Mouse (Mus musculus) embryonic fibroblast, embryonic 13.5 days (primary cell): ENCODE data around the gene Fbxl18. TPM values are rescaled to one million over a fixed set of nuclear protein-coding genes. Genes with fewer than 3 reads are reported as not detected.
A peak's percentile ranks its signal among the peaks of the same experiment; 100 is the strongest.

ENCODE experiments used
- H3K27ac ChIP-seq: 2 replicates; pipeline ENCODE4 v1.5.1; 2012; ENCODE audit warnings: low read length, control low read depth, inconsistent platforms; ENCODE audit not compliant: insufficient read depth
- H3K4me1 ChIP-seq: 2 replicates; pipeline ENCODE4 v1.6.1; 2011; ENCODE audit warnings: low read length; ENCODE audit not compliant: control insufficient read depth, insufficient read depth
- H3K4me3 ChIP-seq: 2 replicates; pipeline ENCODE4 v1.5.1; 2011; ENCODE audit warnings: mild to moderate bottlenecking, control low read depth, low read length; ENCODE audit not compliant: insufficient read depth
- CTCF ChIP-seq: IDR thresholded peaks from 2 replicates; pipeline ENCODE4 v1.5.1; 2011; ENCODE audit warnings: mild to moderate bottlenecking, control low read depth, low read length, moderate library complexity, borderline replicate concordance; ENCODE audit not compliant: insufficient read depth
- POLR2A ChIP-seq: IDR thresholded peaks from 2 replicates; pipeline ENCODE4 v1.6.1; 2011; ENCODE audit warnings: low read depth, mild to moderate bottlenecking, control low read depth, low read length, moderate library complexity
- polyA plus RNA-seq: library from polyadenylated mRNA; stranded (reverse); fragments of >200 nt; gene quantifications from 2 replicates; pipeline ENCODE4 v1.2.4, GENCODE M21; 2011; ENCODE audit warnings: low read depth; ENCODE audit not compliant: missing spikeins, insufficient read length

Fbxl18 gene
- polyA plus RNA-seq, 1 experiment, result 8.7 TPM

GRCm38 (mm10) chr5:142917402-142917801 lies 22.2 kb upstream of the Fbxl18 start:
- Histone ChIP-seq H3K27ac (no peak overlapping the region), H3K4me3 (no peak overlapping the region), H3K4me1 (peaks cover 7% of the 10 kb centered on the region)
- TF ChIP-seq CTCF (no peak), POLR2A (no peak)

- TF ChIP-seq CTCF (no peak), POLR2A (no peak)
- no peak overlapping the region for H3K4me3 ChIP-seq
- H3K4me1 ChIP-seq, result peaks cover 6% of the 10 kb centered on the region
- H3K27ac ChIP-seq, result no peak overlapping the region
Measured at GRCm38 (mm10) chr5:142916593-142916992, 21.4 kb upstream of the Fbxl18 start.

- Histone ChIP-seq H3K4me1 (no peaks in the 10 kb centered on the region; the same call in 1 of the 2 replicates), H3K27ac (no peak overlapping the region), H3K4me3 (no peak overlapping the region)
- TF ChIP-seq CTCF (no peak), POLR2A (no peak)
Measured at GRCm38 (mm10) chr5:142915231-142915630, 20.0 kb upstream of the Fbxl18 start.

DNA sequence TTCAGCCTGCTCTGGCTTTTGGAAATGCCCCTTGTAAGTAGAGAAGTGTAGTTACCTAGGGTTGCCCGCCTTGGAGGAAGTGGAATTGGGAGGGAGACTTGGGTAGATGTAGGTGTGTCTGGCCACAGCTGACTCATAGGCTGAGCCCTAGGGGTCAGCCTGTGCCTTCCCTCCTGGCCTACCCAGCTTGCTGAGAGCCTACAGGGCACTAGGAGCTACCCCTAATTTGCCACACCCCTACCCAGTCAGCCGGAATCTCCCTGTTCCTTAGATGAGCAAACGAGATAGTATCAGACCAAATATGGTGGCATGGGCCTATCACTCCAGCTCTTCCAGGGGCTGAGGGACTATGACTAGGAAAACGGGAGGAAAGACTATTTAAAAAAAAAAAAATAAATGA lies 17.5 kb upstream of the Fbxl18 start:
- peaks cover 13% of the 10 kb centered on the region for H3K4me1 ChIP-seq
- H3K27ac ChIP-seq, result no peak overlapping the region
- TF ChIP-seq CTCF, result no peak
- TF ChIP-seq POLR2A, result no peak
- no peak overlapping the region for H3K4me3 ChIP-seq

- TF ChIP-seq POLR2A, result no peak
- no peak for TF ChIP-seq CTCF
- Histone ChIP-seq H3K27ac (no peak overlapping the region), H3K4me3 (no peak overlapping the region), H3K4me1 (peaks cover 17% of the 10 kb centered on the region)
Measured at GRCm38 (mm10) chr5:142912320-142912719, 17.1 kb upstream of the Fbxl18 start.

DNA sequence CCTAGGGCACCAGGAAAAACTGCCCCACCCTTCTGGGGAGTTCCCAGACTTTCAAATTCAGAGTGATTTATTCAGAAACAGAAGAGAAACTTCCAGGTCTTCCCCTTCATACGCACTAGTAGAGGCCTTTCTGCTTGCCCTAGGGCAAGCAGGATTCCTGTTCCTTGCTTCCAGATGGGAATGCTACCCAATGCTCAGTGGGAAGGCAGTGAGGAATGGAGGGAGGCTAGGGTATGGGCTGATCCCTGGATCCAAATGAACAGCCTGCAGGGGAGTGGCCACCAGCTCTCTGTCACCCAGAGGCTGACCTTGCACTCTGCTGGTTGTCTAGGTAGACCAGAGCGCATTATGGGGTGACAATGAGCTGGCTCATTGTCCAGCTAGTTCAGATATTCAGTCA lies 16.4 kb upstream of the Fbxl18 start:
- no peak overlapping the region for H3K4me3 ChIP-seq
- H3K27ac ChIP-seq, result no peak overlapping the region
- TF ChIP-seq POLR2A (no peak), CTCF (no peak)
- H3K4me1 ChIP-seq, result peaks cover 17% of the 10 kb centered on the region

DNA sequence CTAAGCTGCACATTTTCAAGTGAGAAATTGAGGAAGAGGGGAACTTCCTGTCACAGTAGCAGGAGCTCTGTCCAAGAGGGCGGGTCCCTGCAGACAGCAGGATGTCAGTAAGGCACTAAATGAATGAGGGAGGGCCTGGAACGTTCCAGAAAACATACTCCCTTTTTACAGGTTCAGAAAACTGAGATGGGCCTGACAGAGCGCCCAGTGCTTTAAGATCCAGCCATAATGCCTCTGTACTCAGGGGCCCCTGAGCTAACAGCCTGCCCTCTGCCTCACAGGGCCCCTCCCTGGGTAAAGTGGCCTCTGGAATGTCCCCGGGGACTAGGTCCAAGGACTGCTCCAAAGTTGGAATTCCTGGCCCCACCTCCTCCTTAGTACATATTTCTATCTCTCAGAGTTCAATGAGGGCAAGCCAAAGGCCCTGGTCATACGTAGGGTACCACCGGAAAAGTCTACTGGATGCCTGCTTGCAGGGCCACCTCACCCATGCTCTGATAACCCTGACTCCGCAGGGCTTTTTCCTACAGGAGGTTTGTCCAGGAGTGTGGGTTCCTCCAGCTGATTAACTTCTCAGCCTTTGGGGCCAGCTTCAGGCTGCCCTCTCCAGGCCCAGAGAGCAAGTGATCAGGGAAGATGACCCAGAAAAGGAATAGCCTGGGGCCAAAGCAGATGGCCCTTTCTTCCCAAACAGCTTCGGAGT lies 14.5 kb upstream of the Fbxl18 start:
- Histone ChIP-seq H3K4me1 (peaks cover 17% of the 10 kb centered on the region), H3K4me3 (no peak overlapping the region), H3K27ac (peak overlapping the region; percentile 69)
- no peak for TF ChIP-seq POLR2A

GRCm38 (mm10) chr5:142908941-142909575 lies 13.8 kb upstream of the Fbxl18 start:
- TF ChIP-seq CTCF, result no peak
- TF ChIP-seq POLR2A, result no peak
- Histone ChIP-seq H3K27ac (peak overlapping the region; percentile 92), H3K4me1 (peaks cover 17% of the 10 kb centered on the region), H3K4me3 (no peak overlapping the region)

GRCm38 (mm10) chr5:142907803-142908559 lies 12.8 kb upstream of the Fbxl18 start:
- peaks cover 17% of the 10 kb centered on the region for H3K4me1 ChIP-seq

More at GRCm38 (mm10) chr5:142907803-142908559, 12.8 kb upstream of the Fbxl18 start:
- no peak overlapping the region for H3K4me3 ChIP-seq
- H3K27ac ChIP-seq, result peak overlapping the region; percentile 92
- TF ChIP-seq CTCF, result no peak
- no peak for TF ChIP-seq POLR2A
